Mouse (Mus musculus) neural tube, embryonic 13.5 days (tissue): ENCODE results near the gene Shox2. TPM values are rescaled to one million over a fixed set of nuclear protein-coding genes. Genes with fewer than 3 reads are reported as not detected.

Experiments used
- ATAC-seq: fragments of 200-750 bp; cut with Nextera tagmentation; 2 replicates; pipeline ENCODE4 v1.8.0; 2017; ENCODE audit warnings: low read depth, mild to moderate bottlenecking, moderate TSS enrichment, moderate library complexity
- H3K27ac ChIP-seq: fragments of 300-500 bp; sonication (generic); replicated peaks from 2 replicates; pipeline ENCODE4 v1.5.1; 2015; ENCODE audit warnings: moderate library complexity, mild to moderate bottlenecking, inconsistent platforms
- H3K27me3 ChIP-seq: fragments of 300-500 bp; sonication (generic); 2 replicates; pipeline ENCODE4 v1.6.1; 2015; ENCODE audit warnings: mild to moderate bottlenecking, inconsistent platforms
- H3K36me3 ChIP-seq: fragments of 300-500 bp; sonication (generic); 2 replicates; pipeline ENCODE4 v1.6.1; 2015; ENCODE audit warnings: mild to moderate bottlenecking, inconsistent platforms
- H3K4me1 ChIP-seq: fragments of 300-500 bp; sonication (generic); replicated peaks from 2 replicates; pipeline ENCODE4 v1.6.1; 2015; ENCODE audit warnings: inconsistent platforms
- H3K4me2 ChIP-seq: fragments of 300-500 bp; sonication (generic); 2 replicates; pipeline ENCODE4 v1.6.1; 2015; ENCODE audit warnings: inconsistent platforms, mild to moderate bottlenecking, moderate library complexity
- H3K4me3 ChIP-seq: fragments of 300-500 bp; sonication (generic); 2 replicates; pipeline ENCODE4 v1.5.1; 2015; ENCODE audit warnings: mild to moderate bottlenecking, inconsistent platforms
- H3K9ac ChIP-seq: fragments of 300-500 bp; sonication (generic); 2 replicates; pipeline ENCODE4 v1.6.1; 2015; ENCODE audit warnings: moderate library complexity, mild to moderate bottlenecking, inconsistent platforms
- H3K9me3 ChIP-seq: fragments of 300-500 bp; sonication (generic); 2 replicates; pipeline ENCODE4 v1.6.1; 2016; ENCODE audit warnings: inconsistent platforms
- WGBS: fragments of 180-500 bp; shearing (Covaris S2); methylation state at CpG from one replicate; pipeline ENCODE4 v1.1.7; 2015; 5-methylcytosine and 5-hydroxymethylcytosine counted together
- polyA plus RNA-seq: library from polyadenylated mRNA; unstranded; fragments of >200 nt; fragmentation: Nextera tagmentation; extraction: Ambion mirVana; gene quantifications from 2 replicates; pipeline ENCODE4 v1.2.1, GENCODE M21; 2015

The Shox2 gene
- polyA plus RNA-seq, 1 experiment from 2014 or later = 18.9 TPM

DNA sequence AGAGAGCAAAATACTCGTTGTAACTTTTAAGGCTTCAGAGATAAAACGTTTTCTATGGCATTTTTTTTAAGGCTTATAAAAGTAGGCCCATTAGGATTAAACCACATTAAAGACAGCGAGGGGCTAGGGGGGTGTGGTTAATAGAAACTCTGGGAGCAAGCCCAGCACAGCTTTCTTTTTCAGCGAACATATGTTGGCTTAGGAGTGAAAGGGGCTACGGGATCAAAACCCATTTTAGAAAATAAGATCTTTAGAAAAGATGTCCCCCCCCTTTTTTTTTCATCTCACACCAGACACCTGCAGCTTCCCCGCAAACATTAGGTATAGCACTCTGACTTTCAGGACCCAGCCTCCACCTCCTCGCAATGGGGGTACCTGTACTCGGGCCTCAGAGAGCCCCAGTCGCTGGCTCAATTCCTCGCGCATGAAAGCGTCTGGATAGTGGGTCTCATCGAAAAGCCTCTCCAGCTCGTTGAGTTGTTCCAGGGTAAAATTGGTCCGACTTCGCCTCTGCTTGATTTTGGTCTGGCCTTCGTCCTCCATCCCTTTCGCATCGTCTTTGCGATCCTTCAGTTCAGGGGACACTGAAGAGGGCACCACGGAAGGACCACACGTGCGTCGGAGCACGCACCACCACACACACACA, 3.6 kb downstream of the Shox2 start:
- Histone ChIP-seq H3K9ac (0 out of 2 replicates have a peak overlapping the region, but pooled peaks have one; percentile 38), H3K36me3 (no peaks in the 10 kb centered on the region), H3K4me1 (peaks cover 34% of the 10 kb centered on the region), H3K27me3 (peaks cover 96% of the 10 kb centered on the region), H3K27ac (no peak overlapping the region; the same call in 1 of the 2 replicates), H3K9me3 (no peaks in the 10 kb centered on the region), H3K4me3 (peak overlapping the region; percentile 43), H3K4me2 (peak overlapping the region; percentile 37; the same call in 1 of the 2 replicates)
- WGBS = under 1% methylated on average over 25 of the region's 25 CpGs
- no peak for ATAC-seq

GRCm38 (mm10) chr3:66976889-66977615, 4.5 kb downstream of the Shox2 start:
- Histone ChIP-seq H3K4me2 (peak overlapping the region; percentile 37; the same call in 1 of the 2 replicates), H3K4me3 (no peak overlapping the region), H3K9ac (no peak overlapping the region), H3K9me3 (no peaks in the 10 kb centered on the region), H3K36me3 (no peaks in the 10 kb centered on the region), H3K27me3 (peaks cover 95% of the 10 kb centered on the region), H3K27ac (no peak overlapping the region), H3K4me1 (peaks cover 28% of the 10 kb centered on the region)
- no peak for ATAC-seq
- 3% methylated on average over 13 of the region's 13 CpGs for WGBS

DNA sequence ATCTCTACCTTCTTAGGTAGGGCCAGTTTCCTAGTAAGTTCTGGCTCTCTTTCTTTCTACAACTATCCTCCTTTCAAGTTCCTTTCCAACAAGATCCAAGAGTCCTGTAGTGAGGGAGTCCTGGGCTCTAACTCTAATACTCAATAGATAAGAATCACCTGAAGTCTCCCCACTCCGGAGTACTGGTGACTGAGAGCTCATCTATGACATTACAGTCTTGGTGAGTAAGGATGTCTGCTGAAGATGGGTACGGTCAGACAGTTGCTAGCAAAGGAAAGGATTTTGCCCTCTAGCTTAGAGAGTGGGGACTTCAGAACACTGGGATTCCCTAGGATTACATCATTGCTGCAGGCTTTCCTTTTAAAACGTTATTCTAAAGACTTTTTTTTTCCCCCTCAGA, 7.1 kb downstream of the Shox2 start:
- Histone ChIP-seq H3K9ac (no peak overlapping the region), H3K27ac (no peak overlapping the region), H3K9me3 (no peaks in the 10 kb centered on the region), H3K4me1 (peaks cover 23% of the 10 kb centered on the region), H3K36me3 (no peaks in the 10 kb centered on the region), H3K4me2 (no peak overlapping the region), H3K4me3 (no peak overlapping the region), H3K27me3 (peaks cover 95% of the 10 kb centered on the region)
- WGBS = 10% methylated on average over 3 of the region's 3 CpGs
- no peak for ATAC-seq

DNA sequence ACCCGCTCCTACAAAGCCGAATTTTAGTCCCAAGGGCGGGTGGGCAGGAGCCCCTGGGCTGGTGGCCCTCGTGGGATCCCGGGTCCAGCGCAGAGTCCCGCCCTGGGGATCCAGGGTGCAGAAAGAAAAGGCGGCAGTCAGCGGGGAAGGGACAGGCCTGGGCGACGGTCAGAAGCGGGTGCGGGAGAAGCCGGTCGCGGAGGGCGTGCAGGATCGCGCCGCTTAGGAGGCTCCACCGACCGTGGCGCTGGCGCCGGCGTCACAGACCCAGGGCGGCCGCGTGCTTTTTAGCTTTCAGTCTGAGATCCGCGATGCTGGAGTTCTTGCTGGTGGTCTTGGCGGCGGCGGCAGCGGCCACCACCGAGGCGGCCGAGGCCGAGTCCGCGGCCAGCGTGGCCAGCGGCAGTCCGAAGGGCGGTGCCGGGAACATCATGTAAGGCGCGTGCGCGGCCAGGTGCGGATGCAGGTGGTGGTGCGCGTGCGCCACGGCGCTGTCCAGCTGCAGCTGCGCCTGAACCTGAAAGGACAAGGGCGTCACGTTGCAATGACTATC, 8.1 kb downstream of the Shox2 start:
- peaks cover 17% of the 10 kb centered on the region for H3K4me1 ChIP-seq
- H3K4me2 ChIP-seq = peak overlapping the region; percentile 67
- peak overlapping the region; percentile 43 for H3K4me3 ChIP-seq
- peaks cover 89% of the 10 kb centered on the region for H3K27me3 ChIP-seq
- 0 out of 2 replicates have a peak overlapping the region, but pooled peaks have one; percentile 23 for H3K27ac ChIP-seq
- H3K9ac ChIP-seq = peak overlapping the region; percentile 65
- no peaks in the 10 kb centered on the region for H3K9me3 ChIP-seq
- H3K36me3 ChIP-seq = no peaks in the 10 kb centered on the region
- WGBS = under 1% methylated on average over 58 of the region's 59 CpGs
- peak; percentile 60; the same call in 1 of the 2 replicates for ATAC-seq

DNA sequence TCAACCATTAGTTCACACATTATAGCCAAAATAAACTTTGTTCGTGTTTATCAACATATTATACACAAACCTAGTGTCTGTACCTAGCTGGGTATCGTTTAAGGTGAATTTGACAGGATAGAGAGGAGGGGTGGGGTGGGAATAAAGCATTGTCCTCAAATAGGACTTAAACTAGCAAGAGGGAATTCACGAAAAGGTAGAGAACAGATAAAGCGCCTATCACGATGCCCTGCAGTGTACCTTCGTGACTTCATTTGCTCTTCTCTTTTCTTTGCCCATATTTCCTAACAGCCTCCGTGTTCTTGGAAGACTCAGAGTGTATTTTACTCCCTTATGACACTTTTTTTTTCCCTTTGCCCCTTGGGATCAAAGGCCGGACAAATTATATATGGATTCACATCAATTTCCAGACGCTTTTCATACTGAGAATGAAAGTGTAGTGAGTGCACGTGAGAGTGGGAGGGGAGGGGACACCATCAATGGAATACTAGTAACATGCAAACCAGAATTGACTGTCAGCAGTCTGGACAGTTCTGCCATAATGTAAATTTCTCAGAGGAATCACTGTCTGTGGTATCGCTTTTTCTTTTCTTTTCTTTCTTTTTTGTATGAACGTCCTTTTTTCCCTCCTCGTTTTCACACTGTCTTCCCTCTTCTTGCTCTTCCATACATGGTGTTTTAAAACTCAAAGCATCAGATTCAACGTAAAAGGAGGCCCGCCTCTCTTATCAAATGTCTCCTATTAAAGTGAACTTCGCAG, 9.2 kb downstream of the Shox2 start:
- H3K4me2 ChIP-seq = 0 out of 2 replicates have a peak overlapping the region, but pooled peaks have one; percentile 13
- H3K27ac ChIP-seq = no peak overlapping the region
- no peak for ATAC-seq
- no peak overlapping the region for H3K4me3 ChIP-seq
- 2% methylated on average over 16 of the region's 16 CpGs for WGBS
- no peaks in the 10 kb centered on the region for H3K9me3 ChIP-seq
- peaks cover 17% of the 10 kb centered on the region for H3K4me1 ChIP-seq
- H3K36me3 ChIP-seq = no peaks in the 10 kb centered on the region
- H3K9ac ChIP-seq = no peak overlapping the region
- H3K27me3 ChIP-seq = peaks cover 89% of the 10 kb centered on the region

DNA sequence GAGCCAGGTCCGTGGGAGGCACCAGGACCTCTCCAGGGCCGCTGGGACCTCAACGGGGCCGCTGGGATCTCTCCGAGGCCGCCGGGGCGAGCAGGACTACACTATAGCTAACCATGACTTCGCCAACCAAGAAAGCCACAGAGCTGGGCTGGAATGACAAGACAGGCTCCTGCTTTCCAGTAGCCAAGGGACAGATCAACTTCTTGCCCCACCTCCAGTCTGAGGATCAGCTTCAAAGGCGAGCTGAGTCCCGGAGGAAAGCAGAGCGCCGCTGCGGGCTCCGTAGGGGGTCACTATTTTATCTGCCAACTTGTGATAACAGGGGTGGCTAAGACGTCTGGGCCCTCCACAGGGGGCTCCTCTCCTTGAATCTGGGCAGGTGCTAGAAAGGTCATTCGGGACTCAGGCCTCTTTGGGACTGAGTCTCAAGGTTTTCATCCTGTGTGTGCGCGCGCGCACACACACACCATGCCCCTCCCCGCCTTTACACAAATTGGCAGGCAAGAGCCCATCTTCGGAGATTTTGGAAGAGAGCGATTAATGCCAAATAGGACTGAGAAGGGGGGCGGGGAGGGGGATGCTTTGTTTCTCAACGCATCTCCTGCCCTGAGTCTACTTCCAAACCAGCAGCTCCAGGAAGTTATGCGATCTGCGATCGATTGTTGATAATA, 10.8 kb downstream of the Shox2 start:
- H3K4me1 ChIP-seq = peaks cover 17% of the 10 kb centered on the region
- H3K27ac ChIP-seq = no peak overlapping the region
- under 1% methylated on average over 29 of the region's 29 CpGs for WGBS
- peak overlapping the region; percentile 18 for H3K4me3 ChIP-seq
- H3K27me3 ChIP-seq = peaks cover 86% of the 10 kb centered on the region
- ATAC-seq = 0 out of 2 replicates have a peak, but pooled peaks have one; percentile 9
- no peak overlapping the region for H3K9ac ChIP-seq
- no peaks in the 10 kb centered on the region for H3K36me3 ChIP-seq
- H3K4me2 ChIP-seq = peak overlapping the region; percentile 41
- H3K9me3 ChIP-seq = no peaks in the 10 kb centered on the region

DNA sequence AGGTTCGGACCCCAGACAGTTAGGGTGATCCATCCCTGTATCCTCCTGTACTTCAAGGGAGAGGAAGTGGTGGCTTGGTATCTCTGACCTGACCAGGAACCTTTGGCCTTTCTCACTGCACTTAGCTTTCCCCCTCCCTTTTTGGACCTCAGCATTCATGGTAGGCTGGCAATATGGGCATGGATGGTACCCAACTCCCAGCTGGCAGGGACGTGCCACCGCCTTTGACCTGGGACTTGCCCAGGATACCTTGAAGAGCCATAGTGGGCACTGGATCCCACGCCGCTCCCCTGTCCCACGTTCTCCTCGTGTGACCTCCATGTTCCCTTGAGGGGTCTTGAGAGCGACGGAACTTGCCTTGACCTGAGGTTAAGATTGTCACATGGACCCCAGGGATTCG, 11.3 kb downstream of the Shox2 start:
- 0 out of 2 replicates have a peak, but pooled peaks have one; percentile 20 for ATAC-seq
- H3K36me3 ChIP-seq = no peaks in the 10 kb centered on the region
- peaks cover 17% of the 10 kb centered on the region for H3K4me1 ChIP-seq
- WGBS = 2% methylated on average over 10 of the region's 10 CpGs
- peaks cover 85% of the 10 kb centered on the region for H3K27me3 ChIP-seq
- H3K9me3 ChIP-seq = no peaks in the 10 kb centered on the region
- peak overlapping the region; percentile 18 for H3K4me3 ChIP-seq
- no peak overlapping the region for H3K27ac ChIP-seq
- H3K4me2 ChIP-seq = peak overlapping the region; percentile 41
- H3K9ac ChIP-seq = no peak overlapping the region

DNA sequence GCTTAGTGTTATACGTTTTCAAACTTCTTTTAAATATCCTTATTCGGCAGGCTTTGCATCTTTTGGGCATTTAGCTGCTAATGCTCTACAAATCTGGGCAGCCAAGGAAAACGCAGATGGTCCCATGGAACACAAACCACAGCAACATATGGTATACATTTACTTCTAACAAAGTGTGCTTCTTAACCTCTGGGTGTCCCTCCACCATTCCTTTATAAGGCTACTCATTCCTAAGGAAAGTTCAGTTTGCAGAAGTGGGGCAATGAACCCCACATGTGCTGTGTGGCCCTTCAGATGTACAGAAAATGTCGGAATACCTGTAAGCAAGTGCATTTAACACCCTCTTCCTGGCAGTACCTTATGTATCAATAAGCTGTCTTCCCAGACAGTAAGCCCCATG, 14.1 kb downstream of the Shox2 start:
- Histone ChIP-seq H3K27ac (no peak overlapping the region), H3K9ac (no peak overlapping the region), H3K9me3 (no peaks in the 10 kb centered on the region), H3K4me1 (peaks cover 9% of the 10 kb centered on the region), H3K4me2 (no peak overlapping the region), H3K27me3 (peaks cover 75% of the 10 kb centered on the region), H3K4me3 (no peak overlapping the region), H3K36me3 (no peaks in the 10 kb centered on the region)
- no peak for ATAC-seq
- 77% methylated on average over 4 of the region's 4 CpGs for WGBS

DNA sequence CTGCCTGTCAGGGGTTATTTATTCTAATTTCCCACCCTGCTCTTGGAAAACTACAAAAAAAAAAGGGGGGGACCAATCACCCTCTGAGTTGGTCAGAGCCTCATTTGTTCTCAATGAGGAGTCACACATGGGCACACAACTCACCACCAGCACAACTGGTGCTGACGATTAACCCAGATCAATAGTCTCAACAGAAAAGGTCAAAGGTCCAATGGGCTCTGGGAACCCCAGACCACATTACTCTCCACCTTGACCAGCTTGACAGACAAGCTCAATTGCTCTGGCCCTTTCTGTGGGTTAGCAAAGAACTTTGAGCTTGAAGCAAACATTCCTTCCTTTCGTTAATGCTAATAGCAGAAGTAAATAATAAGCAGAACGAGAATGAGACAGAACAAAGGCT, 16.7 kb downstream of the Shox2 start:
- Histone ChIP-seq H3K36me3 (no peaks in the 10 kb centered on the region), H3K4me2 (no peak overlapping the region), H3K4me3 (no peak overlapping the region), H3K9ac (no peak overlapping the region), H3K4me1 (no peaks in the 10 kb centered on the region), H3K9me3 (no peaks in the 10 kb centered on the region), H3K27me3 (peaks cover 54% of the 10 kb centered on the region), H3K27ac (no peak overlapping the region)
- no peak for ATAC-seq
- 57% methylated on average over 3 of the region's 3 CpGs for WGBS

- no peaks in the 10 kb centered on the region for H3K36me3 ChIP-seq
- no peak overlapping the region for H3K9ac ChIP-seq
- H3K9me3 ChIP-seq = no peaks in the 10 kb centered on the region
- H3K4me1 ChIP-seq = no peaks in the 10 kb centered on the region
- H3K4me3 ChIP-seq = no peak overlapping the region
- H3K27me3 ChIP-seq = peaks cover 19% of the 10 kb centered on the region
- 80% methylated on average over 5 of the region's 5 CpGs for WGBS
- H3K27ac ChIP-seq = no peak overlapping the region
- H3K4me2 ChIP-seq = no peak overlapping the region
- ATAC-seq = no peak
These were observed 21.6 kb downstream of the Shox2 start for GRCm38 (mm10) chr3:66959972-66960371.

DNA sequence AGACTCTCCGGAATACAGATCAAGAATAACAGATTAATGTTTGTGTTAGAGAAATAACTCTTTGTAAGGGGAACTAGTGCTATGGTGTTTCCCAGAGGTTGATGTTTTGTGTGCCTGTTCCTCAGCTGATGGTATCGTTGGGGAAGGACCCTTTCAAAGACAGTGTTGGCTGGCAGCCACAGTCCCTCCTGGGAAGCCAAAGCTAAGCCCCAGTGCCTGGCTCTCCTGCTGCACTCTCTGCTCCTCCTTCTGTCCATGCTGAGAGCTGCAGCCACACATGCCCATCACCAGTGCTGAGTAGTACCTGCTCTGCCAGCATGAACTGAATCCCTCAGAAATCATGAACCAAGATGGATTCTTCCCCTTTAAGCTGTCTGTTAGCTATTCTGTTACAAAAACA, 26.4 kb downstream of the Shox2 start:
- H3K36me3 ChIP-seq = no peaks in the 10 kb centered on the region
- 61% methylated on average over 2 of the region's 2 CpGs for WGBS
- no peak for ATAC-seq
- no peaks in the 10 kb centered on the region for H3K4me1 ChIP-seq
- no peak overlapping the region for H3K9ac ChIP-seq
- H3K4me2 ChIP-seq = no peak overlapping the region
- no peak overlapping the region for H3K4me3 ChIP-seq
- no peaks in the 10 kb centered on the region for H3K9me3 ChIP-seq
- H3K27ac ChIP-seq = no peak overlapping the region
- H3K27me3 ChIP-seq = no peaks in the 10 kb centered on the region
